Mouse (Mus musculus) liver, embryonic 12.5 days (tissue): ENCODE measurements around the gene Mrvi1. TPM values are rescaled to one million over a fixed set of nuclear protein-coding genes. Genes with fewer than 3 reads are reported as not detected.
A peak's percentile ranks its signal among the peaks of the same experiment; 100 is the strongest.

Experiments
- ATAC-seq: fragments of 200-750 bp; cut with Nextera tagmentation; 2 replicates; pipeline ENCODE4 v1.8.0; 2017; ENCODE audit warnings: moderate number of reproducible peaks, mild to moderate bottlenecking, moderate library complexity
- H3K27ac ChIP-seq: fragments of 300-500 bp; sonication (generic); 2 replicates; pipeline ENCODE4 v1.5.1; 2016; ENCODE audit warnings: mild to moderate bottlenecking
- H3K27me3 ChIP-seq: fragments of 300-500 bp; sonication (generic); replicated peaks from 2 replicates; pipeline ENCODE4 v1.6.1; 2016; ENCODE audit warnings: mild to moderate bottlenecking, moderate library complexity
- H3K36me3 ChIP-seq: fragments of 300-500 bp; sonication (generic); 2 replicates; pipeline ENCODE4 v1.6.1; 2016; ENCODE audit warnings: mild to moderate bottlenecking, moderate library complexity
- H3K4me1 ChIP-seq: fragments of 300-500 bp; sonication (generic); 2 replicates; pipeline ENCODE4 v1.6.1; 2016
- H3K4me2 ChIP-seq: fragments of 300-500 bp; sonication (generic); 2 replicates; pipeline ENCODE4 v1.6.1; 2016; ENCODE audit warnings: mild to moderate bottlenecking, moderate library complexity
- H3K4me3 ChIP-seq: fragments of 300-500 bp; sonication (generic); 2 replicates; pipeline ENCODE4 v1.5.1; 2016; ENCODE audit warnings: mild to moderate bottlenecking, moderate library complexity
- H3K9ac ChIP-seq: fragments of 300-500 bp; sonication (generic); 2 replicates; pipeline ENCODE4 v1.6.1; 2016; ENCODE audit warnings: mild to moderate bottlenecking, moderate library complexity
- H3K9me3 ChIP-seq: fragments of 300-500 bp; sonication (generic); replicated peaks from 2 replicates; pipeline ENCODE4 v1.6.1; 2016; ENCODE audit warnings: mild to moderate bottlenecking, moderate library complexity
- WGBS: fragments of 180-500 bp; shearing (Covaris S2); methylation state at CpG from one replicate; pipeline ENCODE4 v1.1.7; 2016; ENCODE audit not compliant: insufficient replicate concordance; 5-methylcytosine and 5-hydroxymethylcytosine counted together
- polyA plus RNA-seq: library from polyadenylated mRNA; unstranded; fragments of >200 nt; fragmentation: Nextera tagmentation; extraction: Ambion mirVana; gene quantifications from 2 replicates; pipeline ENCODE4 v1.2.1, GENCODE M21; 2016

The Mrvi1 gene
- polyA plus RNA-seq, result 14.7 and 14.9 TPM in 2 replicates

DNA sequence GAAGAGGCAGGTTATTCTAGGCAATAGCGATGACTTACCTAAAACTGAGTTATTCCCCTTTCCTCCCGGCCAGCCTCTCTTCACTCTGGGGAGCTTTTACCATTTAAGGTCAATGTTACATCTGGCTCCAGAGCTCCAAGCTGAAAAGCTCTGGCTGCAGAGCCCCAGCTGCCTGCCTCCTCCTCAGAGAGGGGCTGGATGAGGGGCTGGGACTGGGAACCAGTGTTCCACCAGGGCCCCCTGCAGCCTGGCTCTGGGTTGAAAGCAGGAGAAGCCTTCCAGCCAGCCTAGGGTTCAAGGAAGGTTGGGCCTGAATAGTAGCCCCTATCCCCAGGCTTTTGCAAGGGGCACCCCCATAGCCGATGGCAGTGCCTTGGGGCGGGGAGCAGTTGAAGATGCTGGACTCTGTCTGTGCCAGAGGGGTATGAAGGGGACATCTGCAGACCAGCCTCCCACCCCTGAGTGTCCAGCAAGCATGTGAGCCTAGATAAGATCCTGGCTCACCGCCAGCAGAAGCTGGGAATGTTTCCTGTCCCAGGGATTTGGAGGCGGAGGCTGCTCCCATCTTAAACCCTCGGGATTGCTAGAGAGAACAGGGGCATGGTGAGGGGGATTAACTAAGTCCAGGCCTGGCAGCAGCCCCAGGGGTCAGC, at the start of gene Mrvi1:
Gene Mrvi1, minus strand, starts transcription at position 409 of the 653 bp plus-strand sequence.
- peak within 1 kb of the TSS; percentile 27; the same call in 1 of the 2 replicates for H3K4me2 ChIP-seq
- peaks cover 33% of the 10 kb centered on the region for H3K4me1 ChIP-seq
- peak; percentile 41 for ATAC-seq
- H3K9me3 ChIP-seq, result no peaks in the 10 kb centered on the region
- no peaks in the 10 kb centered on the region for H3K27me3 ChIP-seq
- WGBS, result 56% methylated on average over 7 of the region's 7 CpGs
- no peaks in the 10 kb centered on the region for H3K36me3 ChIP-seq
- peak within 1 kb of the TSS; percentile 55 for H3K27ac ChIP-seq
- 0 out of 2 replicates have a peak within 1 kb of the TSS, but pooled peaks have one; percentile 2 for H3K9ac ChIP-seq
- 0 out of 2 replicates have a peak within 1 kb of the TSS, but pooled peaks have one; percentile 2 for H3K4me3 ChIP-seq

DNA sequence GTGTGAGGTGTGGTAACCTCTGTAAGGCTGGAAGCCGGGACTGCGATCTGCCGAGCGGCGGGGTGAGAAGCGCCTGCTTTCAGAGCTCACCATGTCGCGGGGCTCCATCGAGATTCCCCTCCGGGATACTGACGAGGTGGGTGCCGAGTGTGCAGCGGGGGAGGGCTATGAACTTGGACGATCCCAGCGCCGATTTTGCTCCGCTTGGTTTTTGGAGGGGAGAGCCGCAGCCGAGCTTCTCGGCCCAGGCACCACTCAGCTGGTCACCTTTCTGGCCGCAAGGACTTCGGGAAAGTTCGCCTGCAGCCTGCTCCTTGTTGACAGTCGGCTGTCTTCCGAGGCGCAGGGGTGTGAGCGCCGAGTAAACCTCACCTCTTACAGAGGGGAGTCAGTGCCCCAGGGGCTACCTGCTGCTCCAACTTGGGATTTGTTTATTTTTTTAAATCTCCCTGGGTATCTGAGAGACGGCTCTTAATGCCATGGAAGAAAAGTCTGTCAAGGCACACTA, 46.8 kb upstream of the Mrvi1 start:
- Histone ChIP-seq H3K9me3 (no peaks in the 10 kb centered on the region), H3K4me1 (peaks cover 34% of the 10 kb centered on the region), H3K27ac (peak overlapping the region; percentile 93), H3K9ac (peak overlapping the region; percentile 80), H3K36me3 (peaks cover 32% of the 10 kb centered on the region), H3K4me2 (peak overlapping the region; percentile 77), H3K27me3 (no peaks in the 10 kb centered on the region), H3K4me3 (peak overlapping the region; percentile 81)
- ATAC-seq, result peak; percentile 47; the same call in 1 of the 2 replicates
- 1% methylated on average over 29 of the region's 29 CpGs for WGBS

DNA sequence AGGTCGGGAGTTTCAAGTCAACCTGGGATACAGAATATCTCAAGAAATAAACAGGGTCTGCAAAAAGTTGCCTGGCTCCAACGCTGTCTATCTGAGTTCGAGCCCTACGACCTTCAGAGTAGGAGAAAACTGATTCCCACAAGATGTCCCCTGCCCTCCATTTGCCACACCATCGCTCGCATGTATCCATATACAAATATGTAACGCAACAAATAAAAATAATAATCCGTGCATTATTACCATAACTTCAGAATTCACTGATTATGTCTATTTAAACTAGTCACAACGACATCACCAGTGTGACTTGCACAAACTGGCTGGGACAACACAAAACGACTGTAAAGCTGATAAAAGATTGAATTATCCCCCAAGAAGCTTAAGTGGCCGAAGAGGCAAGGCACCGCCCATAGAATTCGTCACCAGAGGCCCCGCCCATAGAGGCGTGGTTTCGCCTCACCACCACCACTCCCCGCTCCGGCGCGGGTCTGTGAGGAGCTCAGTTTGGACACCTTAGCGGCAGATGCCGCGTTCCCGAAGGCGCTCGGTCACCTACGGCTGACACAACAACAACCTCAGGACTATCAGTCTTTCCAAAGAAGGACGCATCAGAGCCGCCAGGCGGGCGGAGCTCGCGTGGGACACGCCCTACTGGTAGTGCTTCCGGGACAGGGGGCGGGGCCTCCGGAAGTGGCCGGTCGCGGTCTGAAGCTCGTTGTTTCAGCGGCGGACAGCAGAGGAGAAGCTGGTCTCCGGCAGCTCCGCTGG, 46.2 kb upstream of the Mrvi1 start, which contains the start of gene Ctr9:
Gene Ctr9, plus strand, starts transcription at position 671 of the 765 bp plus-strand sequence.
- WGBS, result 5% methylated on average over 45 of the region's 45 CpGs

DNA sequence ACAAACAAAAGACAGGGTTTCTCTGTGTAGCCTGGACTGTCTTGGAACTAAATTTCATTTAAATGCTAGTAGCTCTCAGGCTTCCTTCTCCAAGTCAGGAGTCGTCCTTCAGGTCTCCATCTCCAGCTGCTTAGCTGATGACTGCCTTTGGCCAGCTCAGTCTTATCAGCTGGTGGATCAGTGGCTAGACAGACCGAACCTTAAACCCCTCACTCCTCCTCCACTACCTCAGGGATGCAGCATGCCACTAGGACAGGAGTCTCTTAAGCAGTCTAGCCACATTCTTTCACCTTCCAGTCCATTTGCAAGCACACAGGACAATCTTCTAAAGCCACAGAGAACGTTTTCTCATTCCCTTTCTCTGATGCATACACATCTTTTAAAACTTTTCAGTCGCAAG, 42.7 kb upstream of the Mrvi1 start:
- Histone ChIP-seq H3K27ac (peak overlapping the region; percentile 72; the same call in 1 of the 2 replicates), H3K9me3 (no peaks in the 10 kb centered on the region), H3K4me3 (no peak overlapping the region), H3K27me3 (no peaks in the 10 kb centered on the region), H3K4me2 (no peak overlapping the region), H3K9ac (no peak overlapping the region), H3K36me3 (no peaks in the 10 kb centered on the region), H3K4me1 (peaks cover 42% of the 10 kb centered on the region)
- 38% methylated on average over 4 of the region's 4 CpGs for WGBS
- ATAC-seq, result no peak

More for the DNA sequence above, 46.2 kb upstream of the Mrvi1 start, which contains the start of gene Ctr9:
- peak within 1 kb of the TSS; percentile 77 for H3K4me2 ChIP-seq
- peak within 1 kb of the TSS; percentile 80 for H3K9ac ChIP-seq
- peak within 1 kb of the TSS; percentile 81 for H3K4me3 ChIP-seq
- H3K27ac ChIP-seq, result peak within 1 kb of the TSS; percentile 93
- ATAC-seq, result peak; percentile 91
- H3K36me3 ChIP-seq, result peaks cover 27% of the 10 kb centered on the region
- H3K9me3 ChIP-seq, result no peaks in the 10 kb centered on the region
- H3K4me1 ChIP-seq, result peaks cover 39% of the 10 kb centered on the region
- H3K27me3 ChIP-seq, result no peaks in the 10 kb centered on the region

GRCm38 (mm10) chr7:111024068-111024594, 41.9 kb upstream of the Mrvi1 start:
- H3K9ac ChIP-seq, result peak overlapping the region; percentile 38; the same call in 1 of the 2 replicates
- ATAC-seq, result no peak
- H3K27me3 ChIP-seq, result no peaks in the 10 kb centered on the region
- WGBS, result 41% methylated on average over 8 of the region's 8 CpGs
- no peaks in the 10 kb centered on the region for H3K9me3 ChIP-seq
- no peak overlapping the region for H3K4me3 ChIP-seq
- peak overlapping the region; percentile 72 for H3K27ac ChIP-seq
- peaks cover 42% of the 10 kb centered on the region for H3K4me1 ChIP-seq
- H3K36me3 ChIP-seq, result no peaks in the 10 kb centered on the region
- H3K4me2 ChIP-seq, result peak overlapping the region; percentile 37

GRCm38 (mm10) chr7:111020814-111021213, 38.6 kb upstream of the Mrvi1 start:
- Histone ChIP-seq H3K9me3 (no peaks in the 10 kb centered on the region), H3K36me3 (no peaks in the 10 kb centered on the region), H3K9ac (no peak overlapping the region), H3K4me1 (peaks cover 35% of the 10 kb centered on the region), H3K4me2 (no peak overlapping the region), H3K27ac (no peak overlapping the region), H3K4me3 (no peak overlapping the region), H3K27me3 (peaks cover under 1% of the 10 kb centered on the region; the same call in 1 of the 2 replicates)
- 65% methylated on average over 4 of the region's 4 CpGs for WGBS
- no peak for ATAC-seq

GRCm38 (mm10) chr7:111016921-111017320, 34.7 kb upstream of the Mrvi1 start:
- WGBS, result 70% methylated on average over 3 of the region's 3 CpGs
- peaks cover 4% of the 10 kb centered on the region; the same call in 1 of the 2 replicates for H3K27me3 ChIP-seq
- no peak overlapping the region for H3K4me3 ChIP-seq
- no peak overlapping the region for H3K9ac ChIP-seq
- ATAC-seq, result no peak
- no peak overlapping the region for H3K27ac ChIP-seq
- H3K9me3 ChIP-seq, result no peaks in the 10 kb centered on the region
- no peak overlapping the region for H3K4me2 ChIP-seq
- peaks cover 29% of the 10 kb centered on the region for H3K4me1 ChIP-seq
- no peaks in the 10 kb centered on the region for H3K36me3 ChIP-seq

GRCm38 (mm10) chr7:111015731-111016130, 33.5 kb upstream of the Mrvi1 start:
- no peak overlapping the region for H3K9ac ChIP-seq
- no peak overlapping the region for H3K4me3 ChIP-seq
- 69% methylated on average over 5 of the region's 5 CpGs for WGBS
- no peaks in the 10 kb centered on the region for H3K9me3 ChIP-seq
- no peak overlapping the region for H3K4me2 ChIP-seq
- H3K27me3 ChIP-seq, result peaks cover 4% of the 10 kb centered on the region; the same call in 1 of the 2 replicates
- H3K27ac ChIP-seq, result no peak overlapping the region
- no peak for ATAC-seq
- peaks cover 38% of the 10 kb centered on the region for H3K4me1 ChIP-seq
- H3K36me3 ChIP-seq, result no peaks in the 10 kb centered on the region

DNA sequence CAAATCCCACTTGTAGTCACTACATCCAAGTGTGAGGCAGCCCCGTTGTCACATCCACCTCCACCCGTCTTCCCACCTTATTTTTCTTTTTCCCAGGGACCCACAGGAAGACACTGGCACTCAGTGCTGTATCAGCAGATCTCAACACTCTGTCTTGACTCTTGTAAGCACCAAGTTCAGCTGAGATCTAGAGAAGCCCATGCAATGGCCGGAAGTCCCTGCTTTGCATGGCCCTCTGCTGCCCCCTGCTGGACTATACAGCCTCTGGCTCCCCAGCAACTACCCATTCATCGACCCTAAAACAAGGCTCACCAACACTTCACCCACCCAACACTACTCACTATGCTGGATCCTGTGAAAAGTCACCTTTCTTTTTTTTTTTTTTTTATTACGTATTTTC, 32.6 kb upstream of the Mrvi1 start:
- Histone ChIP-seq H3K9me3 (no peaks in the 10 kb centered on the region), H3K9ac (no peak overlapping the region), H3K4me2 (no peak overlapping the region), H3K4me1 (peaks cover 31% of the 10 kb centered on the region), H3K4me3 (no peak overlapping the region), H3K27me3 (peaks cover 4% of the 10 kb centered on the region; the same call in 1 of the 2 replicates), H3K27ac (no peak overlapping the region), H3K36me3 (no peaks in the 10 kb centered on the region)
- 6% methylated on average over 5 of the region's 5 CpGs for WGBS
- ATAC-seq, result peak; percentile 77

DNA sequence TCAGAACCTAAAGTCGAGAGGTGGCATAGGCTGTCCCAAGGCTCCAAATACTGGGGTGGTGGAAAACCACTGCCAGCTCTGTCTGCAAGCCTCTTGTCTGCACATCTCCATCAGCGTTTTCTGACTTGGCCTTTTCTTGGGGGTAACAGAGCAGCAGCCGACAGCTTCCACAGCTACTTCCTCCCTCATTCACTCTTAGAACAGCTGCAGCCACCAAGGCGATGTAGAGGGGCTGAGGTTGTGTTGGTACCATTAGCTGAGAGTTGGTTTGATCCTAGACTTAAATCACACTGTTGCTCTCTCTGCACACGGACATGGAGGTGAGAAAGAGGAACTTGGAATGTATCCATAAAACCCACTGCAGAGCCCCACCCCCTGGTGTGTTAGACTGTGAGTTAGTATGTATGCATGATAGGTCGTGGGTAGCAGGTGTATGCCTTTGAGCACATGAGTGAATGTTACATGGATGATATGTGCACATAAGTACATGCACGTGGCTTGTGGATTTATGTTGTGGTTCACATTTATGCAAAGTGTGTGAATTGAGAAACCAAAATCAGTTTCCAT, 31.9 kb upstream of the Mrvi1 start:
- WGBS, result 51% methylated on average over 7 of the region's 7 CpGs
- Histone ChIP-seq H3K4me3 (no peak overlapping the region), H3K27me3 (peaks cover 4% of the 10 kb centered on the region; the same call in 1 of the 2 replicates), H3K36me3 (no peaks in the 10 kb centered on the region), H3K9ac (no peak overlapping the region), H3K9me3 (no peaks in the 10 kb centered on the region), H3K4me2 (no peak overlapping the region), H3K27ac (no peak overlapping the region), H3K4me1 (peaks cover 24% of the 10 kb centered on the region)
- no peak for ATAC-seq

GRCm38 (mm10) chr7:111004136-111004840, 22.0 kb upstream of the Mrvi1 start:
- no peaks in the 10 kb centered on the region for H3K9me3 ChIP-seq
- H3K4me2 ChIP-seq, result peak overlapping the region; percentile 53
- peak overlapping the region; percentile 40 for H3K9ac ChIP-seq
- ATAC-seq, result peak; percentile 98
- H3K36me3 ChIP-seq, result no peaks in the 10 kb centered on the region
- 42% methylated on average over 3 of the region's 3 CpGs for WGBS
- peak overlapping the region; percentile 91 for H3K27ac ChIP-seq
- peaks cover 48% of the 10 kb centered on the region for H3K4me1 ChIP-seq
- no peaks in the 10 kb centered on the region for H3K27me3 ChIP-seq
- peak overlapping the region; percentile 8 for H3K4me3 ChIP-seq
